Mouse (Mus musculus) forebrain, embryonic 10.5 days (tissue): ENCODE data around the gene Gm45337. TPM values are rescaled to one million over a fixed set of nuclear protein-coding genes. Genes with fewer than 3 reads are reported as not detected.

Experiments
- DNase-seq: peaks from one replicate; pipeline ENCODE4 v3.0.0-alpha.2; 2017; ENCODE audit warnings: low spot score; ENCODE audit errors: extremely low spot score
- H3K27ac ChIP-seq: fragments of 300-500 bp; sonication (generic); 2 replicates; pipeline ENCODE4 v1.5.1; 2016; ENCODE audit warnings: mild to moderate bottlenecking
- H3K27me3 ChIP-seq: fragments of 300-500 bp; sonication (generic); 2 replicates; pipeline ENCODE4 v1.6.1; 2016; ENCODE audit warnings: mild to moderate bottlenecking; ENCODE audit not compliant: poor library complexity, severe bottlenecking
- H3K36me3 ChIP-seq: fragments of 300-500 bp; sonication (generic); replicated peaks from 2 replicates; pipeline ENCODE4 v1.6.1; 2016; ENCODE audit warnings: mild to moderate bottlenecking, moderate library complexity
- H3K4me1 ChIP-seq: fragments of 300-500 bp; sonication (generic); 2 replicates; pipeline ENCODE4 v1.6.1; 2016
- H3K4me3 ChIP-seq: fragments of 300-500 bp; sonication (generic); 2 replicates; pipeline ENCODE4 v1.5.1; 2016; ENCODE audit warnings: mild to moderate bottlenecking, moderate library complexity
- H3K9me3 ChIP-seq: fragments of 300-500 bp; sonication (generic); 2 replicates; pipeline ENCODE4 v1.6.1; 2016; ENCODE audit warnings: mild to moderate bottlenecking, moderate library complexity
- WGBS: fragments of 180-500 bp; shearing (Covaris S2); methylation state at CpG from one replicate; pipeline ENCODE4 v1.1.7; 2016; 5-methylcytosine and 5-hydroxymethylcytosine counted together
- polyA plus RNA-seq: library from polyadenylated mRNA; unstranded; fragments of >200 nt; fragmentation: Nextera tagmentation; extraction: Ambion mirVana; gene quantifications from 2 replicates; pipeline ENCODE4 v1.2.1, GENCODE M21; 2016

Gm45337 gene
- polyA plus RNA-seq, 1 experiment from 2014 or later: not detected

- Histone ChIP-seq H3K36me3 (no peaks in the 10 kb centered on the region), H3K27ac (peak overlapping the region; percentile 89), H3K4me3 (peak overlapping the region; percentile 74), H3K27me3 (peaks cover 96% of the 10 kb centered on the region), H3K4me1 (peaks cover 69% of the 10 kb centered on the region), H3K9me3 (no peaks in the 10 kb centered on the region)
- DNase-seq: peak; percentile 43
- WGBS: 1% methylated on average over 89 of the region's 89 CpGs
These were observed 49.9 kb downstream of the Gm45337 start for GRCm38 (mm10) chr7:142094301-142095143.

- peaks cover 77% of the 10 kb centered on the region for H3K4me1 ChIP-seq
- H3K27me3 ChIP-seq: peaks cover 98% of the 10 kb centered on the region
- 25% methylated on average over 6 of the region's 6 CpGs for WGBS
- no peak for DNase-seq
- H3K9me3 ChIP-seq: no peaks in the 10 kb centered on the region
- H3K36me3 ChIP-seq: no peaks in the 10 kb centered on the region
- H3K27ac ChIP-seq: peak overlapping the region; percentile 89; the same call in 1 of the 2 replicates
- H3K4me3 ChIP-seq: peak overlapping the region; percentile 74
These were observed 50.6 kb downstream of the Gm45337 start for GRCm38 (mm10) chr7:142093696-142094240.

Other genes starting within 250 kb of the Gm45337 start
- gene Tollip, start 226.1 kb downstream of the Gm45337 start, polyA plus RNA-seq: 51.2 and 53.2 TPM in 2 replicates
- 6.0 and 6.7 TPM in 2 replicates for gene Brsk2, start 194.9 kb downstream of the Gm45337 start, polyA plus RNA-seq
- gene Mob2, start 83.5 kb downstream of the Gm45337 start, polyA plus RNA-seq: 60.9 and 65.7 TPM in 2 replicates
- gene Dusp8, start 48.8 kb downstream of the Gm45337 start, polyA plus RNA-seq: 3.6 and 7.3 TPM in 2 replicates
- 0.38 TPM in 1 of 2 replicates, not detected in the other for gene Gm45618, start 23.9 kb downstream of the Gm45337 start, polyA plus RNA-seq
- gene Gm39115, start 8.6 kb downstream of the Gm45337 start, polyA plus RNA-seq: not detected in 2 replicates
- gene Gm29735, start 12.5 kb upstream of the Gm45337 start, polyA plus RNA-seq: not detected in 2 replicates
- gene Gm4553, start 21.1 kb upstream of the Gm45337 start, polyA plus RNA-seq: not detected in 2 replicates
- gene Krtap5-2, start 31.4 kb upstream of the Gm45337 start, polyA plus RNA-seq: not detected in 2 replicates
- not detected in 2 replicates for gene Gm10153, start 45.8 kb upstream of the Gm45337 start, polyA plus RNA-seq
- not detected in 2 replicates for gene Krtap5-3, start 56.8 kb upstream of the Gm45337 start, polyA plus RNA-seq
- not detected in 2 replicates for gene Gm7579, start 67.3 kb upstream of the Gm45337 start, polyA plus RNA-seq
- not detected in 2 replicates for gene Krtap5-5, start 85.4 kb upstream of the Gm45337 start, polyA plus RNA-seq
- gene Gm40460, start 96.5 kb upstream of the Gm45337 start, polyA plus RNA-seq: not detected in 2 replicates
- gene Gm2431, start 113.7 kb upstream of the Gm45337 start, polyA plus RNA-seq: not detected in 2 replicates
- gene Gm4559, start 129.8 kb upstream of the Gm45337 start, polyA plus RNA-seq: not detected in 2 replicates
- not detected in 2 replicates for gene Krtap5-1, start 152.5 kb upstream of the Gm45337 start, polyA plus RNA-seq
- gene Krtap5-4, start 158.9 kb upstream of the Gm45337 start, polyA plus RNA-seq: not detected in 2 replicates
- 0.51 and 1.00 TPM in 2 replicates for gene Ifitm10, start 229.1 kb upstream of the Gm45337 start, polyA plus RNA-seq
- gene Gm49369, start 238.1 kb upstream of the Gm45337 start, polyA plus RNA-seq: not detected in 2 replicates
- gene Ctsd, start 243.4 kb upstream of the Gm45337 start, polyA plus RNA-seq: 135 and 142 TPM in 2 replicates